Mouse (Mus musculus) CD8-positive naive resting alpha-beta T cell, adult 2 months (primary cell): Measurements from ENCODE around the gene Unc93a.
"Not testable (repeated sequence)": the region's sequence is repeated elsewhere in the genome, so short reads cannot be mapped to it uniquely, and the experiment has no call there.

ENCODE experiments used
- DNase-seq, 2 experiments: peaks; one replicate each; pipeline ENCODE4 v3.0.0; 2022; ENCODE audit warnings: low read depth in 2 of 2, low spot score in 2 of 2

Gene Unc93a

GRCm38 (mm10) chr17:13131710-13132109 is at the start of gene Unc93a:
Gene Unc93a, minus strand, starts transcription at chr17:13131810.
- DNase-seq, result not testable (repeated sequence)

GRCm38 (mm10) chr17:13180491-13180890 is 48.9 kb upstream of the Unc93a start:
- not testable (repeated sequence) for DNase-seq

- not testable (repeated sequence) for DNase-seq
Observed at GRCm38 (mm10) chr17:13179021-13179420, 47.4 kb upstream of the Unc93a start.

GRCm38 (mm10) chr17:13177796-13178195 is 46.2 kb upstream of the Unc93a start:
- not testable (repeated sequence) for DNase-seq

- not testable (repeated sequence) for DNase-seq
Observed at GRCm38 (mm10) chr17:13175609-13176008, 44.0 kb upstream of the Unc93a start.

- not testable (repeated sequence) for DNase-seq
Observed at GRCm38 (mm10) chr17:13174029-13174428, 42.4 kb upstream of the Unc93a start.

GRCm38 (mm10) chr17:13173578-13173977 is 42.0 kb upstream of the Unc93a start:
- DNase-seq, result not testable (repeated sequence)

GRCm38 (mm10) chr17:13146128-13146527 is 14.5 kb upstream of the Unc93a start:
- DNase-seq, result not testable (repeated sequence)

GRCm38 (mm10) chr17:13144580-13145215 is 13.1 kb upstream of the Unc93a start:
- DNase-seq, result not testable (repeated sequence)

GRCm38 (mm10) chr17:13142665-13143064 is 11.1 kb upstream of the Unc93a start:
- not testable (repeated sequence) for DNase-seq

GRCm38 (mm10) chr17:13135356-13135755 is 3.7 kb upstream of the Unc93a start:
- DNase-seq, result not testable (repeated sequence)

- not testable (repeated sequence) for DNase-seq
Observed at GRCm38 (mm10) chr17:13132352-13132751, 742 bp upstream of the Unc93a start.

- not testable (repeated sequence) for DNase-seq
Observed at GRCm38 (mm10) chr17:13129737-13130465, 1.7 kb downstream of the Unc93a start.

- DNase-seq, result not testable (repeated sequence)
Observed at GRCm38 (mm10) chr17:13129324-13129723, 2.3 kb downstream of the Unc93a start.

- DNase-seq, result not testable (repeated sequence)
Observed at GRCm38 (mm10) chr17:13124241-13124640, 7.4 kb downstream of the Unc93a start.

- DNase-seq, result not testable (repeated sequence)
Observed at GRCm38 (mm10) chr17:13123308-13124038, 8.1 kb downstream of the Unc93a start.

GRCm38 (mm10) chr17:13112504-13113291 is 18.9 kb downstream of the Unc93a start:
- DNase-seq, result not testable (repeated sequence)

- not testable (repeated sequence) for DNase-seq
Observed at GRCm38 (mm10) chr17:13106563-13106962, 25.0 kb downstream of the Unc93a start.

- not testable (repeated sequence) for DNase-seq
Observed at GRCm38 (mm10) chr17:13092960-13093359, 38.6 kb downstream of the Unc93a start.

GRCm38 (mm10) chr17:13092100-13092764 is 39.4 kb downstream of the Unc93a start:
- DNase-seq, result not testable (repeated sequence)
